In genomic region chr1:92284155-92284554, GRCm38 (mm10) we compare ENCODE assay signal across 15 mouse cellular contexts.
"Had no signal": no experiment of that assay in that cellular context is flagged by ENCODE, and none has a peak within 500 bp of the region (broad histone marks: within the 10 kb centered on the region; RNA-seq: fewer than 3 reads in every experiment).

No protein-coding gene starts in this region.

- H3K9me3 ChIP-seq: intestine, embryonic 15.5 days; kidney, embryonic 15.5 days; liver, embryonic 13.5 days; midbrain, embryonic 12.5 days; midbrain, embryonic 15.5 days; neural tube, embryonic 13.5 days had no signal

- DNase-seq: kidney, adult 11 months; kidney, adult 8-10 months; kidney, postnatal 10 days; kidney, postnatal 36 days; liver, embryonic 13.5 days; lung, adult 2 months; right cerebral cortex, postnatal 14 days; right cerebral cortex, postnatal 4 days had no signal

- H3K4me1 ChIP-seq: intestine, embryonic 15.5 days; liver, embryonic 13.5 days had no signal

- H3K27ac ChIP-seq: intestine, embryonic 15.5 days; kidney, embryonic 15.5 days; liver, embryonic 13.5 days; macrophage; midbrain, embryonic 12.5 days; midbrain, embryonic 15.5 days; neural tube, embryonic 13.5 days; stomach, postnatal 0 days had no signal

- H3K27me3 ChIP-seq: kidney, embryonic 15.5 days; liver, embryonic 13.5 days; midbrain, embryonic 12.5 days; midbrain, embryonic 15.5 days; neural tube, embryonic 13.5 days had no signal

- H3K36me3 ChIP-seq: intestine, embryonic 15.5 days; kidney, embryonic 15.5 days; liver, embryonic 13.5 days; midbrain, embryonic 12.5 days; midbrain, embryonic 15.5 days; neural tube, embryonic 13.5 days had no signal

- H3K9ac ChIP-seq: intestine, embryonic 15.5 days; kidney, embryonic 15.5 days; liver, embryonic 13.5 days; midbrain, embryonic 12.5 days; midbrain, embryonic 15.5 days; neural tube, embryonic 13.5 days had no signal

- H3K4me3 ChIP-seq: intestine, embryonic 15.5 days; kidney, embryonic 15.5 days; liver, embryonic 13.5 days; midbrain, embryonic 12.5 days; midbrain, embryonic 15.5 days; neural tube, embryonic 13.5 days had no signal

- ATAC-seq: intestine, embryonic 15.5 days; midbrain, embryonic 15.5 days had no signal

- H3K4me2 ChIP-seq: intestine, embryonic 15.5 days; kidney, embryonic 15.5 days; liver, embryonic 13.5 days; midbrain, embryonic 12.5 days; midbrain, embryonic 15.5 days; neural tube, embryonic 13.5 days had no signal
